Mouse (Mus musculus) thymus, postnatal 4 days (tissue): ENCODE data around the gene Ebf4.

Experiments
- DNase-seq: peaks from one replicate; pipeline ENCODE4 v3.0.0; 2021

Gene Ebf4

GRCm38 (mm10) chr2:130390993-130391625 lies 96.1 kb downstream of the Ebf4 start:
- peak; percentile 72 for DNase-seq

DNA sequence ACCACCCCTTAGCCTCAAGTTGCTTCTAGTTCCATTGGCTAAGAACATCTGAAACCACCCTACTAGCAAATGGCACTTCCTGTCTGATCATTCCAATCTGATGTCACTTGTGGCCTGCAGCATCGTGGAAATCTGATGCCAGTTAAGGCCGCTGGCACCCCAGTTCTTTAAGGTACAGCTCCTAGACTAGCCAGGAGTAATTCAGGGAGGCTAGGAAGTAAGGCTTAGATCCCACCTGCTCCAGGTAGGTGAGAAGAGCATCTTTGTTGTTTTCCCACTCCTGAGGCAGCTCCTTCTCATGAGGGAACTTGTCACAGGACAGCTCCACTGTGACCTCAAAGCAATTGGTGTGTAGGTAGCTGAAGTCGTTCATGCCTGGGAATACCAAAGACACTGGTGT lies 97.9 kb downstream of the Ebf4 start:
- no peak for DNase-seq

- no peak for DNase-seq
Measured at GRCm38 (mm10) chr2:130395696-130396095, 100.7 kb downstream of the Ebf4 start.

GRCm38 (mm10) chr2:130397186-130397985 lies 102.4 kb downstream of the Ebf4 start, which contains the start of gene Cpxm1:
Gene Cpxm1, minus strand, starts transcription at chr2:130397574.
- DNase-seq: peak; percentile 61

GRCm38 (mm10) chr2:130398091-130398490 lies 103.1 kb downstream of the Ebf4 start:
- peak; percentile 46 for DNase-seq

GRCm38 (mm10) chr2:130400046-130400445 lies 105.1 kb downstream of the Ebf4 start:
- DNase-seq: no peak

DNA sequence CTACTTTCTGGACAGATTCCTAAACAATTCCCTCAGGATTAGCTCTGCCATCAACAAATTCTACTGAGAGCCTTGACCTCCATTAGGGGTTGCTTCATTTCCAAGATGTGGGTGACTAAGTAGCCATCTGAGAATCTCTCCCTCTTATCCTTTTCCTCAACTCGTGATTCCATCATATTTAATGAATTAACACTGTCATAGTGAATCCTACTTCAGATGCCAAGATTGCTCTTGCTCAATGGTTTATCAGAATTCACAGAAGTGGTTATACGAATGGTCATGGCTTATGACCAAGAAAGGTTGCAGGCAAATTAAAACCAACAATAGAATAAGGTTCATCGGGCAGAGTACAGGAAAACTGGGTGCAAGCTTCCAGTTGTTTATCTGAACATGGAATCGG lies 106.9 kb downstream of the Ebf4 start:
- no peak for DNase-seq

DNA sequence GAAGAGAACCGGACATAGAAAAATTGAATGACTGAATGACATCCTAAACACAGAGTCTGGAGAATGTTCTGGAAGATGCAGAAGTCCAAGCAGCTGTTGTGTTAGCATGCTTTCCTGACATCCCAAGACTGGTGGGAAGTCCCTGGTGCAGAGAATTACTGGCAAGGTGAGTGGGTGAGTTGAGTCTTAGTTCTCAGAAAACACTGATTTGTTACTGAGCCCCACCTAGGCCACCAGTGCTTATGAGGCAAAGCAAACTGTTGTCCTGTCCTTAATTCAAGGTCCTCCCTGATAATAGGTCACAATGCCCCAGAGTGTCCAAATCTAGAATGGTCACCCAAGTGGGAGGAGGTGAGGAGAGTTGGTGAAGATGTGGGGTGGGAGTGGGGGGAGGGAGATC lies 110.0 kb downstream of the Ebf4 start, which contains the start of the genes Gm28372 and 1700020A23Rik:
TSS of gene Gm28372 (plus strand) at position 301 of the 400 bp plus-strand sequence.
TSS of gene 1700020A23Rik (plus strand) at position 321 of the 400 bp plus-strand sequence.
- DNase-seq: no peak

DNA sequence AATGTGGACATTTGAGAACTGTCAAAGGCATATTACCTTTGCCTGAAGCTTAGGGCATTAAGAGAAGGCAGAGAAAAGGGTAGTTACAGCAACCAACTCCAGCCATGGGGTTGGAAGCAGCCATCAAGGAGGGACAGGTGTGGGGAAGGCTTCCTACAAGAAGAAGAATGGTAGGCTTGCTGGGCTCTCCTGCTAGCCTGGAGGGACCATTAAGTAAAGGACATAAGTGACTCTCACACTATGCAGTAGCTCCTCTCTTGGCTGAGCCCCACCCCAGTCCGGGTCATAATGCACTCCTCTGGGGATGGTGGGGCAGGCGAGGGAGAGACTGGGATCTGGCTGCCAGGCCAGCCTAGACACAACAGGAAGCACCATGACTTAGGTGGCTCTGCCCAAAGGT lies 111.2 kb downstream of the Ebf4 start, which contains the start of gene Tmem239:
TSS of gene Tmem239 (plus strand) at position 301 of the 400 bp plus-strand sequence.
- DNase-seq: no peak

DNA sequence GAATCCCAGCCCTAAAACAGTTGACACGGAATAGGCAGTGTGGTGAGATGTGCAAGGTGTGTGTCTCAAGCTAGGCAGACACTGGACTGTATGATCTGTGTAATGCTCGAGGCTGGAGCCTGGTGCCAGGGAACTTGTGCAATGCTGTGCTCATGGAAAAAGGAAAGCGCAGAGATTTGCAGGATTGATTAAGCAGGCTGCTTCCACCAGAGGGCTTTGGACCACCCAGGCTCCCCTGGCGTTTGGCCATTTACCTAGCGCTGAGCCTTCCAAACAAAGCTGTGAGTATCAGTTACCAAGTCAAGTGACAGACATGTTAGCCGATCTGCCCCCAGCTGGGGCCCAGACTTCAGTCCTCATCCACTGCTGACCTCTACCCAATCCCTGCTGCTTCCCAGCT lies 113.2 kb downstream of the Ebf4 start:
- DNase-seq: no peak

- peak; percentile 91 for DNase-seq
Measured at GRCm38 (mm10) chr2:130411558-130412495, 116.9 kb downstream of the Ebf4 start.

- no peak for DNase-seq
Measured at GRCm38 (mm10) chr2:130412775-130413174, 117.8 kb downstream of the Ebf4 start.

DNA sequence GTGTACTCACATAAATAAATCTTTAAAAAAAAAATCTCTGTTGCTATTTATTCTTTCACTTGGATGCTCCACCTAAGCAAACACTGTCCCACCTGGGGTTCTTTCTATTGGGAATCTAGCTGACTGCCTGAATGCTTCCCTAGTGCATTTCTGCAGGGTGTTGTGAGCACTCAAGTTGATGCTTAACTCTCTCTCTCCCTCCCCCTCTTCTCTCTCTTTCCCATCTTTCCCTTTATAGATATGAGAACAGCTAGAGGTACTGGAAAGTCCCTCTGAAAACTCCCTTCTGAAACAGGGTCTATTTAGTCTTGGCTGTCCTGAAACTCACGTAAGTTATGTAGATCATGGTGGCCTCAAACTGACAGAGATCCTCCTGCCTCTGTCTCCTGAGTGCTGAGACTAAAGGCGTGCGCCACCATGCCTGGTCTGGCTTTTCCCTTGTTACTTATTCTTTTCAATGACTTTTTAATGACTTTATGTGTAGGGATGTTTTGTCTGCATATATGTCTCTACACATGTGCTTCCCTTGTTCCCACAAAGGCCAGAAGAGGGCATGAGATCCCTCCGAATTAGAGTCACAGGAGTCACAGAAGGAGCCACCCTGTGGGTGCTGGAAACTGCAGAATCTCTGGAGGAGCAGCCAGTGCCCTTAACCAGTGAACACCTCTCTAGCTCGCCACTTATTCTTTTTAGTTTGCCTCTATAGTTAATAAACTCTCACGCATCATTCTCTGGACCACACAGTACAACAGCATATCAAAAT lies 119.3 kb downstream of the Ebf4 start:
- peak; percentile 45 for DNase-seq
